Mouse (Mus musculus): ENCODE data around the gene Rpl26.
A peak's percentile ranks its signal among the peaks of the same experiment; 100 is the strongest.

Rpl26 gene

DNA sequence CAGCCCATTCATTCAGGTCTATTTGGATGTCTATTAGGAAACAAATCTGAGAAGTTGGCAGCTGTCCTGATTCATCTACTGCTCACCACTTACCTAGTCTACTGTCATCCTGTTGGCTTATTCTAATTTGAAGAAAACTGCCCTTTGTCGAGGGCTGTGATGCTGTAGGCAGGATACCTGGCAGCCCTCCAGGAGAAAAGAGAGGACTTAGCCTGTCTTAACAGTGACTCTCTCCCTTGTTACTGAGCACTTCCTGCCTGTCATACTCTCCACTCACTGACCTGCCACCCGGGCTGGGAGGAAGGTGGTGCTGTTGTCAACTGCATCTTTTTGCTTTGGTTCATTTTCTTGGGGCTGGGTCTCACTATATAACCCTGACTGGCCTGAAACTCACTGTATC, 10.8 kb upstream of the Rpl26 start:
- no peak for DNase-seq (ENCODE audit: low spot score)

GRCm38 (mm10) chr11:68891823-68892222, 9.6 kb upstream of the Rpl26 start:
- no peak for DNase-seq (ENCODE audit: low spot score)

DNA sequence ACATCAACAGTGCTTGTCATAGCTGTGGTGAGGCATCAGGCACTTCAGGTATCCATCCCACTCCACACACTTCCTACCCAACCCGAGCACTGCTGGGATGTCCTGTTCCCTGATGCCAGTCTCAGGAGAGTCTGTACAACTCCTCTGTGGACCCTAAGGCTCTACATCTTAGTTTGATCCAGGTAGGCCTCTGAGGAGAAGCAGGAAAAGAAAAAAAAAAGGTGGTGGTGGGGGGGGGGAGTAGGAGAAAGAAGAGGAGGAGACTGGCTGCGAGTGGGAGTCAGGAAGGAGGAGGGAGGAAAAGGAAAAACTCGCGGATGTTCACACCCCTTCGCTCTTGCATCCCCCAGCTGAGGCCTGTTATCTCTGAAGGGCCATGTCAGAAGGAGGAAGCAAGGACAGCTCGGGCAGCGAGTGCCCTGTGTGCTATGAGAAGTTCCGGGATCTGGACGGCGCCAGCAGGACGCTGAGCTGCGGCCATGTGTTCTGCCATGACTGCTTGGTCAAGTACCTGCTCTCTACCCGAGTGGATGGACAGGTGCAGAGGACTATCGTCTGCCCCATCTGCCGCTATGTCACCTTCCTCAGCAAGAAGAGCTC, 9.1 kb upstream of the Rpl26 start:
- DNase-seq (ENCODE audit: low spot score) = no peak

DNA sequence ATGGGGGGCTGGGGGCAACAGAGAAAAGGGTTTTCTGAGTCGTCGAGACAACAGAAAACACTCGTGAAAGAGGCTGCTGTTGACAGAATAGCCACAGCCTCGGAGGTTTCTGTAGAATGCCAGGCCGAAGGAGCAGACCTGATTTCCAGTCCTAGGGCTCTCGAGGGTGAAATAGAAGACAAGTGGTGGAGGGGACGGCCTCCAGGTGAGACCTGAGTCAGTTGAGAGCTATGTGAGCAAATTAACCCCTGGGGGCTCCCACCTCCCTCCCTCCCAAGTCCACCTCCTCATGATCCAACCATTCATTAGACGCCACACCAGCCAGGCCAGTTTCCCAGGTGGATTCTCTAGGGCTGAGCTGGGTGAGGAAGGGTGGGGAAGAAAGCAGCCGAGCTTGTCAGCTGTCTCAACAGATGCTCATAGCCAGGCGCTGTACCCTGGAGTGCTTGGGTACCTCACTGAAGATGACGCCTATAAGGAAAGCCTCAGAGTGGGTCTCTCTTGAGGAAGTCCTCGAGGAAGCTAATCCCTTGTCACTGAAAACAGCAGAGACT, 7.4 kb upstream of the Rpl26 start:
- no peak for DNase-seq (ENCODE audit: low spot score)

GRCm38 (mm10) chr11:68896247-68896646, 5.1 kb upstream of the Rpl26 start:
- DNase-seq (ENCODE audit: low spot score) = no peak

DNA sequence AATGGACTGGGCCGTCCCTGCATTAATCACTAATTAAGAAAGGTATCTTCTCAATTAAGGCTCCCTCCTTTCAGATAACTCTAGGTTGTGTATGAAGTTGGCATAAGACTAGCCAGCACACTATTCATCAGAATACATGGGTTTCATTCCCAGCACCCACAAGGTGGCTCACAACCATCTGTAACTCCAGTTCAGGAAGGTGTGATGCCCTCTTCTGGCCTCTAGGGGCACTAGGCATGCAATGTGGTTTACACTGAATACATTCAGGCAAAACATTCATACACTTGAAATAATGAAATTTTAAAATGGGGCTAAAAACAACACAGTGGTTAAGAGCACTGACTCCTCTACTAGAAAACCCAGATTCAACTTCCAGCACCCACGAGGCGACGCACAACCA, 4.3 kb upstream of the Rpl26 start:
- peak; percentile 58 for DNase-seq (ENCODE audit: low spot score)

DNA sequence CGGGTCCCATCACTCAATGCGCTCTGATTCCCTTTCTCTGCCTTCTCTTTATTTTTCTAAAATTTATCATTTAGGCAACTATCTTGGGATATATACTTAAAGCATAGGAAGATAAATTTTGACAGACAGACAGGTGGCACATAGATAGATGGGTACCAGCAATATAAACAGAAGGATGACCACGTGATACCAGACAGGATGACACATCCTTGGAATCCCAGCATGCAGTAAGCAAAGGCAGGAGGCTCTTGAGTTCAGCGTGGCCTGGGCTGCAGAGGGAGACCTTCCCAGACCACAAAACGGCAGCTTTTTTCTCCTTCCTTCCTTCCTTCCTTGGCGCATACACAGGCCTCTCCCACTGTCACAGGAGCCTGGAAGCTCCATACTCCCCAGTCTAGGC, 3.5 kb upstream of the Rpl26 start:
- no peak for DNase-seq (ENCODE audit: low spot score)

DNA sequence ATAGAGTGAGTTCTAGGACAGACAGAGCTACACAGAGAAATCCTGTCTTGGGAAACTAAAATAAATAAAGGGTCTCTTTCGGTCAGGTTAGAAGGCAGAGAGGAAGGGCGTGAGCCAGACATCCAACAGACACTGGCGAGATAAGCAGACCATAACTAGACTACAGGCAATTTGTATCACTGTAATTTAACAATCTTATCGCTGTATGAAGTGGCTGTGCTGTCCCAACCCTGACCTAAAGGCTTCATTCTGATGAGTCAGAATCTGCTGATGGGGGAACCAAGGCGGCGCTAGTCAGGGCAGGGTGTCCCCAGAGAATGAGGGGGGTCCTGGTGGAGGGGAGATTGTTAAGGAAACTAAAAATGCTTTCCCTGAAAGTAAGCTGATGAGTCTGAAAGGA, 2.6 kb upstream of the Rpl26 start:
- DNase-seq (ENCODE audit: low spot score) = no peak

DNA sequence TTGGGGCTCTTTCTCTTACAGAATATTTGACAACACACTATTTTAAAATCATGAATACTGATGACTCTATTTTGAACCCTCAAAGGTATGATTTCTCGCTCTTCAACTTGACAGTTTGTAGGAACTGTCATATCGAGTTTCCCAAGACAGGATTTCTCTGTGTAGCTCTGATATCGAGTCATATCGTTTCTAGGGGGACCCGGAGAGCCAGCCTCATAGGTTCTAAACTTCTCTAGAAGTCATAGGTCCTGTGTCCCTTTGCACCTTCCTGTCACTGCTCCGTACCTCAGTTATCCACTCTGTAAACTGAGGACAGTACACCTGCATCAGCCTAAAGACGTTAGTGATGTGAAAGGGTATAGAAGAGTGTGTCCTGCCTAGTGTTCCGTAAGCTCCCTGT, 1.6 kb upstream of the Rpl26 start:
- no peak for DNase-seq (ENCODE audit: low spot score)

DNA sequence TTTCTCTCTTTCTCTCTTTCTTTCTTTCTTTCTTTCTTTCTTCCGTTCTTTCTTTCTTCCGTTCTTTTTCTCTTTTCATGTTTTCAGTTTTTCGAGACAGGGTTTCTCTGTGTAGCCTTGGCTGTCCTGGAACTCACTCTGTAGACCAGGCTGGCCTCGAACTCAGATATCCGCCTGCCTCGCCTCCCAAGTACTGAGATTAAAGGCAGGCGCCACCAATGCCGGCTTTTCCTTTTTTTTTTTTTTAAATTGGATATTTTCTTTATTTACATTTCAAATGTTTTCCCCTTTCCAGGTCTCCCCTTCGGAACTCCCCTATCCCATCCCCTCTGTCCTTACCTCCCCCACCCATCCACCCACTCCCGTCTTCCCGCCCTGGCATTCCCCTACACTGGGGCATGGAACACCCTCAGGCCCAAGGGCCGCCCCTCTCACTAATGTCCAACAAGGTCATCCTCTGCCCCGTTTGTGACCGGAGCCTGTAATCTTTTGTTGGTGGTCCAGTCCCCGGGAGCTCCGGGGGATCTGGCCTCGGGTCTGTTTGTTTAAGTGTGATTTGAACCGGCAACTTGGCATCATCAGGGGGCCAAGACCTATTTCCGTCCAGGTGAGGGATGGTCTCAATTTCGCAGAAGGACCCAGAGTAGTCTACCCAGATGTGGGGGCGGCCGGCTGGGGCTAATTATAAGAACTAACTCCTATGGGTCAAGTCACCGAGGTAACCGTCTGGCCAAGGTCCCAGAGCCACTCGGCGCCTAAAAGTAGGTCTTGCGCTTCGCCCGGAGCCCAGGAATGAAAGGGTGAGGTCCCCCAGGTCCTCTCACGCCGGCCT, 648 bp upstream of the Rpl26 start:
- DNase-seq (ENCODE audit: low spot score) = no peak

GRCm38 (mm10) chr11:68902047-68902364, 623 bp downstream of the Rpl26 start:
- no peak for DNase-seq (ENCODE audit: low spot score)

DNA sequence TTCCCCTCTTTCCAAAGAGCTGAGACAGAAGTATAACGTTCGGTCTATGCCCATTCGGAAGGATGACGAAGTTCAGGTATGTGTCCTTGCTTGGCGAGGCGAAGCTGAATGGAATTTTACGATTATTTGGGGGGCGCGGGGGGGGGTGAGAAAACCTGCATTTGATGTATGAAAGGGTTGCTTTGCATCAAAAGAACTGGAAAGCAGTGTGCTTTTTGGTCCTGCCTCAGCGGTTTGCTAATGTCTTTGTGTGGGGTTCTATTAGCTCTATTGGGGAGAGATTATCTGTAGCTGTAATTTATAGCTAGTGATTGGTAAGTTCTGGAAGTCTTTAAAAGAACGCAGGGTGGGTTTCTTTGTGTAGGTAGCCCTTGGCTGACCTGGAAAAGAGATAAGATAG, 984 bp downstream of the Rpl26 start:
- no peak for DNase-seq (ENCODE audit: low spot score)

DNA sequence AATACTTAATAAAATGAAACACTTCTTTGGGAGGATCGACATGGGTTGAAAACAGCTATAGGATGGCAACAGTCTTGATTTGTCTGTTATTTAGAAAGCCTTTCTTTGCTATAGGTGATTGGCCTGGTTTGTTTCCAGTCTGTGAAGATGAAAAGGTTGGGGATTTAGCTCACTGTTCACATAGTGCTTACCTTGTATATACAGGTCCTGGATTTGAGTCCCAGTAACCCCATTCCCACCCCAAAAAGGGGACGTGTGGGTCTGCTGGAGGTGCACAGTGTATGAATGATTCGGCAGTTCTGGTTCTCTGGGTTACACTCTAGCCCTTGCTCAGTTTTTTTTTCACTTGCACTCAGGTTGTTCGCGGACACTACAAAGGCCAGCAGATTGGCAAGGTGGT, 1.4 kb downstream of the Rpl26 start:
- no peak for DNase-seq (ENCODE audit: low spot score)

DNA sequence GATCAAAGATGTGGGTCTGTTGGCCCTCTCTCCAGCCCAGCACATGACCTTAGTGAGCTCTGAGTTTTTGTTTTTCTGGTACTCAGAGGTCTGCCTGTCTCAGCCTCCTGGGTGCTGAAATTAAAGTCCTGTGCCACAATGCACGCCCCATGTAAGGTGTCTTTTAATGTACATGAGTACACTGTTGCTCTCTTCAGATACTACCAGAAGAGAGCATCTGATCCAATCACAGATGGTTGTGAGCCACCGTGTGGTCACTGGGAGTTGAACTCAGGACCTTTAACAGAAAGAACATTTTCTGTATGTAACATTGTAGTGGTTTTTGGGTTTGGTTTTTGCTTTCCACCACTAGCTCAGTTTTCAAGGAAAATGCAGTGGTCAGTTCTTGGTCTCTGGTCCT, 2.4 kb downstream of the Rpl26 start:
- DNase-seq (ENCODE audit: low spot score) = no peak

GRCm38 (mm10) chr11:68904375-68905137, 3.2 kb downstream of the Rpl26 start:
- DNase-seq (ENCODE audit: low spot score) = peak; percentile 91

DNA sequence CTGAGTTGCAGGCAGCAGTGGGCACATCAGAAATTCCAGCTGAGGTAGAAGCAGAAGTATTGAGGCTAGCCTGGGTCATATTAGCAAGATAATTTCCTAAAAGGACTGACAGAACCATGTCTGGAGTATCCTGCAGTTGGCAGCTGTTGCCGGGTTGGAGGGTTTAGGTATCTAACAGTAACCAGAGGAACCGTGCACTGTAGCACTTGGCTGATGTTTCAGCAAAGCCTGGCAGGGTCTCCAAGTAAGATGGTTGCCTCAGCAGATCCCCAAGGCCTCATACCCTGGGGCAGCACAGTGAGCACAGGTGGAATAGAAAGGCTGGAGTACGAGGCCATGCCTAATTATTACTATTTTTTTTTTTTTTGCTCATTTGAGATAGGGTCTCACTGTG, 3.8 kb downstream of the Rpl26 start:
- DNase-seq (ENCODE audit: low spot score) = no peak

DNA sequence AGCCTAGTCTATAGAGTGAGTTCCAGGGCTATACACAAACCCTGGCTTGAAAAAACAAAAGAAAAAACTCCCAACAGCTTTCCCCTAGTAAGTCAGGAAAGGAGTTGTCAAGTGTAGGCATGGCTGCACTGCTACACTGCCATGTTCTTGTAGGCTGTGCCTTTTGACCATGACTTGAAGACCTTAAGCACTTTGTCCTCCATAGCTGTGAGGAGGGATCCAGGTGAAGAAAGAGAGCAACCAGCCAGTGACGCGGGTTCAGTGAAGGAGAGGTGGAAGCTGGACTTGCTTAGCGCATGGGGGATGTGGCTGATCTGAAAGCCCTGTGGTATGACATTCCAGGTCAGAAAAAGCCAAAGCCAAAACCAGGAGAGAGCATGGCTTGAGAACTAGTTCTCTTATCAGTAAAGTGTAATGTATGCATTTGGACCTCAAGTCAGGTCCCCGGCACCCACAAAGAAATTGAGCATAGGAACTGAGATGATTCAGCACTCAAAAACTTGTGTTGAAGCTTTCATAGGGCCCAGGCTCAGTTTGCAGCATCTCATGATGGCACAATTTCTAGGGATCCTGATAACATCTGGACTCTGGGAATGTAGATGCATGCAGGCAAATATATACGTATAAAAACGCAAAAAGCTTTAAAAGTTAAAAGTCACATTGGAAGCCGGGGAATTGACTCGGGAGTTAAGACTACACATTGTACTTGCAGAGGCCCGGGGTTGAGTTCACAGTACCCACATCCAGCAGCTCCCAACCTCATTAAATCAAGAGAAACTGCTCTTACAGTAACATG, 4.5 kb downstream of the Rpl26 start:
- no peak for DNase-seq (ENCODE audit: low spot score)

GRCm38 (mm10) chr11:68906461-68906790, 5.0 kb downstream of the Rpl26 start:
- no peak for DNase-seq (ENCODE audit: low spot score)

- DNase-seq (ENCODE audit: low spot score) = no peak
Measured at GRCm38 (mm10) chr11:68907251-68907650, 5.9 kb downstream of the Rpl26 start.

DNA sequence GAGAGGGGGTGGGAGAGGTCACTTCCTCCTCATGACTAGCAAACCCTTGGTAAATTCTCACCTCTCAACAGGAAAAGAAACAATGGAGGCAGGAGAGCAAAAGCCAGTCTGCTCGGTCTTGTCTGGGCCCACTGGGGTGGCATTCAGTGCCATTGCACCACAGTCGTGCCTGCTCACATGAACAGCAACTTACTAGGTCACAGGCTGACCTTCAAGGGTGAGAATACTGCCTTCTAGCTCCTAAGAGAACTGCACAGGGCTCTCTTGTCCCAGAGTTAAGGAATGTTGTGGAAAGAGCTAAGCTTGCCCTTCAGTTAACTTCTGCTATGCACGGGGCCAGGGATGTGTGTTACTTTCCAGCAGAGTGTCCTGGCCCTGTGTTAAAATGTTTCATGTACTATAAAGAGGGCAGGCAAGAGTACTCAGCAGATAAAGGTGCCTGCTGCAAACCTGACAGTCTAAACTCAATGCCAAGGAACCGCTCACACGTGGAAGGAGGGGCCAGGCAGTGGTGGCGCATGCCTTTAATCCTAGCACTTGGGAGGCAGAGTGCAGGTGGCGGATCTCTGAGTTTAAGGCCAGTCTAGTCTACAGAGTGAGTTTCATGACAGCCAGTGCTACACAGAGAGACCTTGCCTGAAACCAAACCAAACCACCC, 7.6 kb downstream of the Rpl26 start:
- DNase-seq (ENCODE audit: low spot score) = no peak

- no peak for DNase-seq (ENCODE audit: low spot score)
Measured at GRCm38 (mm10) chr11:68911531-68912177, 10.3 kb downstream of the Rpl26 start.
